Mouse (Mus musculus): Measurements from ENCODE around the gene Rps6kb1. TPM values are rescaled to one million over a fixed set of nuclear protein-coding genes. Genes with fewer than 3 reads are reported as not detected.

The Rps6kb1 gene
- polyA plus RNA-seq, 2 experiments, result 8.4 to 17.2 TPM

GRCm38 (mm10) chr11:86500795-86501194 lies 43.8 kb downstream of the Rps6kb1 start:
- Histone ChIP-seq H3K4me1 (replicated peaks; ENCODE audit: control insufficient read depth in 2 of 2, insufficient read depth in 2 of 2, low read length in 1 of 2) (no peaks in the 10 kb centered on the region), H3K27ac (no peak overlapping the region), H3K27me3 (ENCODE audit: control insufficient read depth, insufficient read depth, low read length) (no peaks in the 10 kb centered on the region), H3K36me3 (replicated peaks; ENCODE audit: control insufficient read depth, insufficient read depth, low read depth) (peaks cover 19% of the 10 kb centered on the region), H3K9ac (replicated peaks) (no peak overlapping the region), H3K4me3 (ENCODE audit: insufficient read depth in 1 of 2, low read depth in 2 of 2, low read length in 2 of 2) (no peak overlapping the region), H3K4me2 (ENCODE audit: low read depth) (no peak overlapping the region), H3K9me3 (ENCODE audit: control insufficient read depth, low read length) (no peaks in the 10 kb centered on the region)
- TF ChIP-seq CTCF (IDR thresholded peaks at IDR 0.05; ENCODE audit: low read depth) (no peak), EP300 (IDR thresholded peaks at IDR 0.05; ENCODE audit: low read depth) (no peak)
- ATAC-seq (ENCODE audit: insufficient read depth), result no peak
- DNase-seq (ENCODE audit: low read depth in 3 of 3, low spot score in 3 of 3), result no peak
- WGBS (ENCODE audit: insufficient replicate concordance), result 57% methylated on average over 1 of the region's 1 CpGs

- no peak overlapping the region for H3K4me3 ChIP-seq (ENCODE audit: insufficient read depth in 1 of 2, low read depth in 2 of 2, low read length in 2 of 2)
- no peaks in the 10 kb centered on the region for H3K9me3 ChIP-seq (ENCODE audit: control insufficient read depth, low read length)
- TF ChIP-seq EP300 (IDR thresholded peaks at IDR 0.05; ENCODE audit: low read depth), result no peak
- TF ChIP-seq CTCF (IDR thresholded peaks at IDR 0.05; ENCODE audit: low read depth), result peak; percentile 56
- H3K36me3 ChIP-seq (replicated peaks; ENCODE audit: control insufficient read depth, insufficient read depth, low read depth), result peaks cover 10% of the 10 kb centered on the region
- H3K27me3 ChIP-seq (ENCODE audit: control insufficient read depth, insufficient read depth, low read length), result no peaks in the 10 kb centered on the region
- no peak overlapping the region for H3K9ac ChIP-seq (replicated peaks)
- ATAC-seq (ENCODE audit: insufficient read depth) (no peak), DNase-seq (ENCODE audit: low read depth in 3 of 3, low spot score in 3 of 3) (no peak)
- no peaks in the 10 kb centered on the region for H3K4me1 ChIP-seq (replicated peaks; ENCODE audit: control insufficient read depth in 2 of 2, insufficient read depth in 2 of 2, low read length in 1 of 2)
- 78% methylated on average over 3 of the region's 3 CpGs for WGBS (ENCODE audit: insufficient replicate concordance)
- H3K4me2 ChIP-seq (ENCODE audit: low read depth), result no peak overlapping the region
- no peak overlapping the region for H3K27ac ChIP-seq
These were observed 46.7 kb downstream of the Rps6kb1 start for GRCm38 (mm10) chr11:86497908-86498307.

- WGBS (ENCODE audit: insufficient replicate concordance), result 86% methylated on average over 1 of the region's 1 CpGs
These were observed 47.2 kb downstream of the Rps6kb1 start for GRCm38 (mm10) chr11:86497356-86497755.

GRCm38 (mm10) chr11:86490782-86491181 lies 53.8 kb downstream of the Rps6kb1 start:
- no peak overlapping the region for H3K9ac ChIP-seq (replicated peaks)
- TF ChIP-seq CTCF (IDR thresholded peaks at IDR 0.05; ENCODE audit: low read depth) (no peak), EP300 (IDR thresholded peaks at IDR 0.05; ENCODE audit: low read depth) (no peak)
- H3K36me3 ChIP-seq (replicated peaks; ENCODE audit: control insufficient read depth, insufficient read depth, low read depth), result peaks cover 7% of the 10 kb centered on the region; the same call in 1 of the 2 replicates
- ATAC-seq (ENCODE audit: insufficient read depth) (no peak), DNase-seq (ENCODE audit: low read depth in 3 of 3, low spot score in 3 of 3) (no peak)
- H3K4me2 ChIP-seq (ENCODE audit: low read depth), result no peak overlapping the region
- H3K4me3 ChIP-seq (ENCODE audit: insufficient read depth in 1 of 2, low read depth in 2 of 2, low read length in 2 of 2), result no peak overlapping the region
- 82% methylated on average over 1 of the region's 1 CpGs for WGBS (ENCODE audit: insufficient replicate concordance)
- H3K27ac ChIP-seq, result no peak overlapping the region
- no peaks in the 10 kb centered on the region for H3K27me3 ChIP-seq (ENCODE audit: control insufficient read depth, insufficient read depth, low read length)
- no peaks in the 10 kb centered on the region for H3K9me3 ChIP-seq (ENCODE audit: control insufficient read depth, low read length)
- H3K4me1 ChIP-seq (replicated peaks; ENCODE audit: control insufficient read depth in 2 of 2, insufficient read depth in 2 of 2, low read length in 1 of 2), result peaks cover under 1 to 2% of the 10 kb centered on the region in 2 experiments; a peak in 3 of 4 replicates

More at GRCm38 (mm10) chr11:86497356-86497755, 47.2 kb downstream of the Rps6kb1 start:
- Histone ChIP-seq H3K27me3 (ENCODE audit: control insufficient read depth, insufficient read depth, low read length) (no peaks in the 10 kb centered on the region), H3K4me2 (ENCODE audit: low read depth) (no peak overlapping the region), H3K4me3 (ENCODE audit: insufficient read depth in 1 of 2, low read depth in 2 of 2, low read length in 2 of 2) (no peak overlapping the region), H3K36me3 (replicated peaks; ENCODE audit: control insufficient read depth, insufficient read depth, low read depth) (peaks cover 9% of the 10 kb centered on the region), H3K4me1 (replicated peaks; ENCODE audit: control insufficient read depth in 2 of 2, insufficient read depth in 2 of 2, low read length in 1 of 2) (no peaks in the 10 kb centered on the region), H3K9ac (replicated peaks) (no peak overlapping the region), H3K27ac (no peak overlapping the region), H3K9me3 (ENCODE audit: control insufficient read depth, low read length) (no peaks in the 10 kb centered on the region)
- DNase-seq (ENCODE audit: low read depth in 3 of 3, low spot score in 3 of 3), result no peak
- ATAC-seq (ENCODE audit: insufficient read depth), result no peak
- no peak for TF ChIP-seq EP300 (IDR thresholded peaks at IDR 0.05; ENCODE audit: low read depth)
- no peak for TF ChIP-seq CTCF (IDR thresholded peaks at IDR 0.05; ENCODE audit: low read depth)

GRCm38 (mm10) chr11:86484910-86485510 lies 59.6 kb downstream of the Rps6kb1 start:
- peaks cover 4% of the 10 kb centered on the region; the same call in 1 of the 2 replicates for H3K36me3 ChIP-seq (replicated peaks; ENCODE audit: control insufficient read depth, insufficient read depth, low read depth)
- DNase-seq (ENCODE audit: low read depth in 3 of 3, low spot score in 3 of 3) (peak in 2 of 3 experiments; percentile 13 to 37), ATAC-seq (ENCODE audit: insufficient read depth) (peak; percentile 50)
- no peak for TF ChIP-seq EP300 (IDR thresholded peaks at IDR 0.05; ENCODE audit: low read depth)
- no peak for TF ChIP-seq CTCF (IDR thresholded peaks at IDR 0.05; ENCODE audit: low read depth)
- no peak overlapping the region; the same call in 1 of the 2 replicates for H3K27ac ChIP-seq
- H3K9ac ChIP-seq (replicated peaks), result peak overlapping the region; percentile 82
- H3K4me2 ChIP-seq (ENCODE audit: low read depth), result peak overlapping the region; percentile 89
- H3K4me3 ChIP-seq (ENCODE audit: insufficient read depth in 1 of 2, low read depth in 2 of 2, low read length in 2 of 2), result peak overlapping the region; percentile 67 to 80
- H3K27me3 ChIP-seq (ENCODE audit: control insufficient read depth, insufficient read depth, low read length), result no peaks in the 10 kb centered on the region
- peaks cover 5 to 10% of the 10 kb centered on the region in 2 experiments; a peak in 3 of 4 replicates for H3K4me1 ChIP-seq (replicated peaks; ENCODE audit: control insufficient read depth in 2 of 2, insufficient read depth in 2 of 2, low read length in 1 of 2)
- WGBS (ENCODE audit: insufficient replicate concordance), result under 1% methylated on average over 25 of the region's 25 CpGs
- H3K9me3 ChIP-seq (ENCODE audit: control insufficient read depth, low read length), result no peaks in the 10 kb centered on the region
